Mouse (Mus musculus) CD4-positive, CD25-positive, alpha-beta regulatory T cell, adult 2 months (primary cell): ENCODE measurements around the gene Arpp21.
"Not testable (repeated sequence)": the region's sequence is repeated elsewhere in the genome, so short reads cannot be mapped to it uniquely, and the experiment has no call there.

ENCODE experiments used
- DNase-seq: peaks from one replicate; pipeline ENCODE4 v3.0.0-alpha.2; 2012; ENCODE audit warnings: low read depth, low spot score

Arpp21 gene

DNA sequence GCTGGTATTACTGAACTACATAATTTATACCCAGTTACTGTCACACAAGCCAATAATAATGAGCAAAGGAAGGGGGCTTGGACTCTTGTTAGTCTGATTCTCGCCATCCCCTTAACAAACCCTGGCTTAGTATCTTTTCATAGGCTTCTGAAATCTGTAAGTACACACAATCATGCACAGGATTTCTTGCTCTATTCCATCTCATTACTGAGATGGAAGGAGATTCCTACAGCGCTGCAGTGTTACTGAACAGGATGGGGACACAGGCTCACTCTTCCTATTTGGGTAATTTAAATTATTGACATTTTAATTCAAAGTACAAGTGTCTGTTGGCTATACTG, 132.9 kb downstream of the Arpp21 start:
- DNase-seq: no peak

DNA sequence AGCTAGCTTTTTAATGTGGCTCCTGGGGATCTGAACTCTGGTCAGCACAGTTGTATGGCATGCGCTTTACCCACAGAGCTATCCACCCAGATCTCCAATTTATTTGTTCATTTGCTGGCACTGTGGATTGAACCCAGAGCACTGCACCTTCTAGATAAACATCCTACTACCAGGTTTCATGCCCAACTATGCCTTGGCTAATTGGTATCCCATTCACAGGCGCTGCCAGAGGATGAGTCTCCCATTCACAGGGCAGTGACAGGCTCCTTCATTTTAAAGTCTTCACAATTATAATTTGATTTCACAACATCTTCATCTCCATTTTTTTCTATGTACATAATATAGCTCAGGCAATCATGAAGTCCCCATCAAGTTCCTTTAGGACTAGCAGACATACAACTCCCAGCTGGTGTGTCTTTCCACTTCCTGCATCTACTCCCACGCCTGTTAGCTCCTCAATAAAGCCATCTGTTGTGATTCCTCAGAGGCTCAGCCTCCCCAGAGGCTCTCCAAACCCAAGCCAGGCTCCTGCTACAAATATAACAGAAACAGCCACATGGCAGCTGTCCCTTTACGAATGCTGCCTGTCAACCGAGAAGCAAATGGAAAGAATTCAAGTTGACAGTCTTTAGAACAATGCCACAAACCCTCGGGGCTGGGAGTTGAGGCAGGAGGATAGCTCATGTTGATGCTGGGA, 133.4 kb downstream of the Arpp21 start:
- DNase-seq: no peak

DNA sequence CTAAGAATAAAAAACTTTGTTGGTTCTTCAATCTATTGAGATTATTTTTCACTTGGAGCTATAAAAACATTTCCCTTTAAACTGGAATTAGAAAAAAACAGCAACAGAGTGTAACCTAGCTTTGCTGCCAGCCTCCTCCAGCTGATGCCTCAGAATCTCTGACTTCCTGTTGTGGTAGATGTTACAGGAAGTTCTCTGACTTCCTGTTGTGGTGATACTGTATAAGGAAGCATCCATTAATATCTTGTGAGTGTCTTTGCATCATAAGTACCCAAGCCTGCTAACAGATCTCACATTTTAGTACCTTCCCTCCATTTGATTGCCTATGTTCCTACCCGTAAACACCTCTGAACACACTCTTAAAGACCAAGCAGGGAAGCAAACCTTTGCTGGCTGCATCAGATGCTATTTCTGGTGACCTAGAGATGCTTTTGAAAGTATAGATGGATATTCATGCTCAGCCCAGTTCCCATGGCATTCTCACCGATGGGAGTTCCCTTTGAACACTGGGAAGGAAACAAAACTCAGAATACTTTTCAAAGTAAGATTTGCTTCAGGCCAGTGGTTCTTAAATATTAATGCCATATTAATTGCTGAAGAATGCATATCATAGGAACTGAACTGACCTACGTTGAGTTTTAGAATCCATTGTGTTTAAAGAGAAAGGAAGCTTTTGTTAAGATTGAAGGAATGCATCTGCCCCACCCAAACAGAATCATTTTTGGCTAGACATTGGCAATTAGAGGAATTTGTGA, 134.7 kb downstream of the Arpp21 start:
- DNase-seq: peak; percentile 48

DNA sequence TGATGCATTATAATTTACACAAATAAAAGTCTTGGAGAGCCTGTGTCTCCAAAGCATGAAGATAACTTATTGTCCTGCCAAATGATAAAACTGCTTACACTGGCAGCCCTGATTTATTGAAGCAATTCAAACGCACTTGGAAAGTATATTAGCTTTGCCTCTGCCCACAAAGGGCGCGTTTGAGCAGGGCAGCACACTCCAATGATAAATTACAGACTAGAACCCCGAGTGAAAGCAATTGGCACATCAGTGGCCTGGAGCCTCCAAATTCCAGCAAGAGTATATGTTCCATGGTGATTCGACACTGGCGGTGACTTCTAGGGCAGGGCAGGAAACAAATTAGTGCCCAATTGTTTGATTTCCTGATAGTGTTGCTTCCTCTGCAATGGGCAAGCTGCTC, 137.5 kb downstream of the Arpp21 start:
- DNase-seq: no peak

DNA sequence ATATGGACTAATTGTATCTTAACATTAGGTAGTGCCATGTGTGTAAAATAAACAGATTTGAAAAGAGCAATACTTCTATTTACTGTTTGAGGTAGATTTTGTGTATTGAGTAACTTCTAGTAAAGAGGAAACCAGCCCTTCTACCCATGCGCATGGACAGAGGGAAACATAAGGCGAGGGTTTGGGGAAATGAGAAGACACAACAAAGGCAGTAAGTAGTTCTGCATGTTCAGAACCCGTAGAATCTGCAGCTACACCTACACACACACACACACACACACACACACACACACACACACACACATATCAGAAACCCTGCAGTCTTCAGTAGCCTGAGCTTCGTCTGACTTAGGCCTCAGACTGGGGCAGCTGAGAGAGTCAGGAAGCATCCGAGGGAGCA, 140.0 kb downstream of the Arpp21 start:
- no peak for DNase-seq

DNA sequence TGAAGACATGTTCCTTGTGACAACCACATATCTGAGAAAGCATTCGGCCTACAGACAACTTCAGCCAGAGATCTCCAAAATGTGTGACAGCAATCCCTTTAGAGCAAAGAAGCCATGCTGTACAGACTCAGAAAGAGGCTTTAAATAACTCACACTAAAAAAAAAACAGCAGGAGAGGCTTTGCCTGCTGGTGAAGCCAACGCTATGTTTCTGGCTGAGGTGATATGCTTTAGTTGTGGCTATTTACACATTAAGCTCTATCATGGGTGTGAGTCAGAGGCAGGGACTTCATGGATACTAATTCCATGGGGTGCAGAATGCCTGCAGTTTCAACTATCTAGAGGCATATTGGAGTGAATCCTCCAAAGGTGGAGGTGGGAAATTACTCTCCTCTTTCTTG, 140.5 kb downstream of the Arpp21 start:
- no peak for DNase-seq

DNA sequence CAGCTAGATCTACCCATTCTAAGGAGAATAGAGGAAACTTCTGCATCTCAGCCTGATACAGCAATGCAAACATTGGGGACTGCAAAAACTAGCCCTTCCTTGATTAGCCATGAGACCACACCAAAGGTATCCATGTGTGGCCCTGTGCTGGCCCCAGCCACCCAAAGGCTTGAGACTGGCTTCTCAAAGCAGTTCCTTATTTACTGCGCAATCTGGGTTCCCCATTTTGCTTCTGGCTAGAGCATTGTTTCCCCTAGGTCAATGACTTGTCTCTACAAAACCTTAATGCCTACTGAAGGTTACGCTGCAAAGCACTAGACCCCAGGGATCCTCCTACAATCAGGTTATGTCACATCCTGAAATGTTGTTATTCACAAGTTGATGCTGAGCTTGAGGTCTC, 156.8 kb downstream of the Arpp21 start:
- no peak for DNase-seq

DNA sequence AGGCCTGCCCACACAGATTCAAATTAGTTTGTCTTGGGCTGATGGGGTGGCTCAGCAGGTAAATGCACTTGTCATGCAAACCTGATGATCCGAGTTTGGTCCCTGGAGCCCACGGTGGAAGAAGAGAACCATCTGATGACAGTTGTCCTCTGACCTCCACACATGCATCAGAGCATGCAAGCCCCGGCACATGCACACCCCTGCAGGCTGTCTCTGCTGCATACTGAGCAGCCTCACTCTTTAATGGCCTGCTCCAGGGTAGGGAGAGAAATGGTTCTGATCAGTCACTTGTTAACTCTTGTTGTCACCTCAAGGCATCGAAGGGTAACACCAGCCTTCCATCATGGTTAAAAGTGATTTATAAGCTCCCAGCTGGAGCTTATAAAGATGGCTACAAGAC, 157.3 kb downstream of the Arpp21 start:
- DNase-seq: no peak

DNA sequence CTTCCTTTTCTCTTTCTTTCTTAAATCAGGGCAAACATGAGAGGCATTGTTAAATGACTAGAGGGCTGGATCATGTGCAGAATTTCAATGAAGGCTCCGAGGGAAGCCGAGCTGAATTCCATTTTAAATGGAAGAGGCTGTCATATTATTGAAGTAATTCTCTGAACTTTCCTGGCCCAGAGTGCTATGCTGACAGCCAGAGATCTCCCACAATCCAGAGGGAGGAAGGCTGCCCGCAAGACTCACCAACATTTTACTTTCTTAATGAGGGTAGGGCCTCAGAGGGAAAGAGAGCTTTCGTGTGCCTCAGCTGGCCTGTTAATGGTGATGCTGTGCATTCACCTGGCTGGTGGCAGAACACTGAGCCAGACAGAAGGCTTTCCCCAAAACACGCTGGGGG, 160.5 kb downstream of the Arpp21 start:
- no peak for DNase-seq

DNA sequence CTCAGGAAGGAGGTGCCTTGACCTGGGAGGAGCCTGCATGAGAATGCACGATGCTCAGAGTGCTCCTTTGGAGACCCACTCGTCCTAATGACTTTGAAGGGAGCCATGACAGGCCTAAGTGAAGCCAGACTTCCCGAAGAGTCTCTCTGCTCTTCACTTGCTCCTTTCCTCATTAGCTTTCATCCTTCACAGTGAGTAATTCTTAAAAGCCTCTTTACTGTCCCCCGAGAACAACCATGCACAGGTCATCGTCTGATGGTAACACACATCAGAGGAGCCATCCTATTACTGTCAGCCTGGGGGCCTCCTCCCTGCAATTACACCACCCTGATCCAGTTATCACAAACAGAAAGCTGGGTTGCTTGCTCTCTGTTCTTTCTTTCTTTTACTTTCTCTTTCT, 160.9 kb downstream of the Arpp21 start:
- DNase-seq: no peak

DNA sequence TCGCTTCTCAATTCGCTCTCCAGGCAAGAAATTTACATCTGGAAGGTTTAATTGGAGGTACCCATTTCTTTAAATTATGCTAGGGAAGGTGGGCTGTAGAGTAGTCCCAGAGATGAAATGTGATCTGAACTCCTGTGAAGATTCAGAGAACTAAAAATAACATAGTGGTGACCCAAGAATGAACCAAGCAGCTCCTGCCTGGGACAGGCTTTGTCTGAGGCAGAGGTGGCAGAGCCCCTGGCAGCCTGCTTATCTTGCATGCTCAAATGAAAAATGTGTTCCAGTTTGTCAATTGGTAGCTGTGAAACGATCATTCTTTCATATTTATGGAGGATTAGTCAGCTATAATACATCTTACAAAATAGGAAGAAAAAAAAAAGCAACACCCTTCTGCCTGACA, 164.4 kb downstream of the Arpp21 start:
- DNase-seq: no peak

DNA sequence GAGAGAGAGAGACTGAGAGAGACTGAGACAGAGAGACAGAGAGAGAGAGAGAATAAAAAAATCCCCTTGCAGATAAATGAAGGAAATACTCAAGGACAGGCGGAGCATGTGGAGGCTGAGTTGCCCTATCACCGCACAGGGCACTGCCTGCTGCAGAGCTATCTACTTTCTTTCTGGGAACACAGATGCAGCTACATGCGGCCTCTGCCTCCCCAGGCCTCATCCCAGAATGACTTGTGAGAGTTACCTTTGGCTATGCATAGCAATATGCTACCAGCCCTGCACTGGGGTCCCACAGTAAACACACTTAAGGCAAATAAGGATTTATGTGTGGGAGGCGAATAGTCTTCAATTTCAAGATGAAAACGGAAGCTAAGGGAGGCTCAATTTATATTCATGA, 164.8 kb downstream of the Arpp21 start:
- DNase-seq: no peak

DNA sequence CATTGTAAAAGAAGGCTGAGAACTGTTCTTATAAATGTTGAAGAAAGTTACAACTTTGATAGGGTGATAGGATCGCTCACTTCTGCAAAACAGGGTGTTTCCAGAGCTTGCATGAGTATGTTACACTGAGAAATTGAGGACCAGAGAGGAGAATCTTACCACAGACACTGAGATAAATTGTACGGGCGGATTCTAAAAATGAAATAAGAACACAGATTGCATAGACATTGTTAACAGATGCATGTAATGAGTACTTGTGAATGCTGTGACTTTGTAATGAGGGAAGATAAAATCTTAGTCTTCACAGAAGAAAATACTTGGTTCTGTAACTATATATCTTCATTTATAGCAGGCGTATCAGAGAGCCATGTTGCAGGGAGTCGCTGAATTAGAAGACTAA, 167.5 kb downstream of the Arpp21 start:
- DNase-seq: no peak

DNA sequence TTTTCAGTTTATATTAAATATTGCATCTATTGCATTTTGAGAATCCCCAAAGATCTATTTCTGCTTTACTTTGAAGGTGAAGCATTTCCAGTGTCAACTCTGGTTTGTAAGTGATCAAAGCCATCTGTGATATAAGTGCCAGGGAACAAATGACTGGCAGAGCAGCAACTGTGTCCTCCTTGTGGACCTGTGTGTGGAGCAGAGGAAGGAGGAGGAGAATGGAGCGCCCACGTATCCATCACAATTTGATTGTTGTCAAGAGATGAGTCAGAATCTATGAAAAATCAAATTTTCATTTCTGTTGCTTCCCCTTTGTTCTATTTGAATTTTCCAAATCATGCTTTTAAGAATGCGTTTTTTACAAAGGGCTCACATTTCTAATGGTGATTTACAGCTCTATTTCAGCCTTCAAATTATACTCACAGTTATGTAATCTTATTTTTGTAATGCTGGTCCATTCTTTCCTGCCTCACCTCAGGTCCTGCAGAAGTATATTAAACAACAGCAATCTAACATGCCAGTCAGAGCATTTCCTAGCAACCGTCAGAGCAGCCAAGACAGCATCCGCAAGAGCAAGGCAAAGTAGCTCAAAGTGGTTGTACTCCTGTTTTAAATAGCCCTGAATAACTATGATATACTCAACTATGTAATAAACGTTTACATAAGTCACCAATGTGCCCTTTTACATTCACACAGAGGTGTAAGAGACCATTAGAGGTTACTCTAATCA, 174.9 kb downstream of the Arpp21 start:
- DNase-seq: no peak

DNA sequence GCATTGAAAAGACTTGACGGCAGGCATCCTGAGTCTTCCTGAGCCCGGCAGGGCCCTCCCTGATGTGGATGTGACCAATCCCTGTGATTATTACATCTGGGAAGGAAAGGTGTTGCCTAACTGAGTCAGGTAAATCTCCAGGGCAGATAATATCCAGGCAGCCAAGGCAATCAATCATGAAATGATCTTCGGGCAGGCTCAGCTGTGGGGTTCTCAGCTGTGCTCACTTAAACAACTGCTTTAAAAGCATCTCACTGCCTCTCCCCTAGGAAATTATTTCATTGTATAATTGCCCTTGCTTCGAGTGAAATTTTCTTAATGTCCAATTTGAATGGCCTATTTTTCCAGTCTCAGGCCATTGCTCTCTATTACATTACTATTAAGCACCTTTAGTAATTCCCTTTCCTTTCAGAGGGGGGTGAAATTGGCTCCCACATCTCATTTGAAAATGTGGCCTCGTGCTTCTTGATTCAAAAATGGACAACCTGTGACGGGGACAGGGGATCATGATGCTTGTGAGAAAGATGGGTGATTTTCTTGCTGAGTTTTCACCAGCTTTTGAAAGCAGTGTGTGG, 180.8 kb downstream of the Arpp21 start:
- DNase-seq: no peak

DNA sequence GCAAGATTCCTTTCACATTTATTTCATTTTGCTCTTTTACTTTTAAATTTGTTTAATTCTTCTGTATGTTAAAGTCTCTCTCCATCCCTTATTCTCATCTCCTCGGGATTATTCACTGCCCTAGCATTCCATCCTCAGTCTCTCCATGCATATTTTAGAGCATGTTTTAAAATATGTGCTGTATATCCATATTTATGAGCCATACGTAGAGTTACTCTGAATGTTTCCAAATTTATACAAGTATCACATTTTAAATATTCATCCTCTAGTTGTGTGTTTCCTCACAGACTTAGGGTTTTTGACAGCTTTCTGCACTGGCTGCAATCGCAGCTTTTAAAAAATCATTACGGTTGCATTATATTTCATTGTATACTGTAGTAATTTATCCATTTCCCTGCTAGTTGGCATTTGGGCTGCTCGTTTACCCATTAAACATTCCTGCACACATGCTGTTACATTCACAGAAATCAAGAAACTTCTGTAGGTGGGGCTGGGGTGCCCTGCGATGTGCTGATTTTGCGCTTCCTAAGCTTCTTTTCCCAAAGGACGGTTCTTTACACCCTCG, 187.8 kb downstream of the Arpp21 start:
- DNase-seq: no peak

DNA sequence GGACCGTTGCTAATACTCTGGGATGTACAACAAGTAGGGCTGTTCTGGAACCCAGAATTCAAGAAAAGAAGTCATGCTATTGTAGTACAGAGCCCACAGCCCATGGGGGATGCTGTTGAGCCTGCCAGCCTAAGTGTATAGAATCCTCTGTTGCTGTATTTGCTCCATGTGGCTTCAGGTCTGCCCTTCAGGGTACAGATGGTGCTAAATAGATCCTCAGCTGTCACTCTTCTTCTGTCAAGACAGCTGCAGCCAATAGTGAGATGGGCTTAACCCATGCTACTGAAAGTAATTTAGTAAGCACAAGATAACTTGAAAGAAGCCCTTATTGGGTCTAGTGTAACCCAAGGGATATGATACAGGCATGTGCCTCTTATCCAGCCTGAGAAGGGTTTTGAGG, 195.2 kb downstream of the Arpp21 start:
- no peak for DNase-seq

DNA sequence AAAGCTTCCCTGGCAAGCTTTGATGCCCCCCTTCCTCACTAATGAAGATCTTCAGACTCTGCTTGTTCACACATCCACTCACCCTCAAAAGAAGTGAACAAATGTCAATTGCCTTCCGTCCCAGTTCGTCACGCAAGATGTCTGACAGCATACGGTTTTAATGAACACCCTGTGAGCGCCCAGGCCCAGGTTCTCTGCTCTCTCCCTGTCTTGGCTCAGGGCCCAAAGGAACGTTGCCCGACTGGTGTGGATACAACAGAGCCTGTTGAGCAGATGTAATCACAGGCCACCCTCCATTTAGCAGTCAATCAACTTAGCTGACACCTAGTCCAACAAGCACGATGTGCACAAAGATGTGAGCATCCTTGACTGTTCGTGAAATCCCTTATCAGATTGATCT, 198.0 kb downstream of the Arpp21 start:
- no peak for DNase-seq

DNA sequence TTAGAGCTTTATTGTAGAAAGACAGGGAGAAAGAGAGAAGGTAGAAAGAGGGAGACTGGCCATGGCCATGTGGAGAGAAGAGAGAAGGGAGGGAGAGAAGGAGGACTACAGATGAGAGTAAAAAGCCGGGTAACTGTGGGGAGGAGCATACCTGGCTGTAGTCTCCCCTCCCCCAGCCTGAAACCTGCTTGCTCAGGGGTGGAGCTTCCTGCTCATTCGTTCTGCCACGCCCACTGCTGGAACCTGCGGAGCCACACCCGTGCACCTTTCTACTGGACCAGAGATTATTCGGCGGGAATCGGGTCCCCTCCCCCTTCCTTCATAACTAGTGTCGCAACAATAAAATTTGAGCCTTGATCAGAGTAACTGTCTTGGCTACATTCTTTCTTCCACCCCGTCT, 201.9 kb downstream of the Arpp21 start:
- DNase-seq: not testable (repeated sequence)

DNA sequence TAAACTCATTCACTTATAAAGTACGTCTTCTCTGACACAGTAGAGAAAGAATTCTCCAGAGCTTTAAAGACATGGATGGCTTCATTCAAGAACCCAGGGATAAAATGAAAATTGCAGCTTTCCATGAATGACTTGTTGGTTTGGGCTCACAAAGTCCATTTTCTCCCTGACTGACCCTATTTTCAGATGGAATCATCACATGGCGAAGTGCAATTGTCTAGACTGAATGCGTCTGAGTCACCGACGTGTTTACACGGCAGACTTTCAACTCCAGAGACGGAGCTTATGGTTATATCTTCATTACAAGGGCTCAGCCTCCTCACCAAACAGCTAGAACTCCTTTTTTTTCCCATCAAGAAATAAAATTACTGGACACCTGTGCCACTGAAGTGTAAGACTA, 203.6 kb downstream of the Arpp21 start:
- no peak for DNase-seq

DNA sequence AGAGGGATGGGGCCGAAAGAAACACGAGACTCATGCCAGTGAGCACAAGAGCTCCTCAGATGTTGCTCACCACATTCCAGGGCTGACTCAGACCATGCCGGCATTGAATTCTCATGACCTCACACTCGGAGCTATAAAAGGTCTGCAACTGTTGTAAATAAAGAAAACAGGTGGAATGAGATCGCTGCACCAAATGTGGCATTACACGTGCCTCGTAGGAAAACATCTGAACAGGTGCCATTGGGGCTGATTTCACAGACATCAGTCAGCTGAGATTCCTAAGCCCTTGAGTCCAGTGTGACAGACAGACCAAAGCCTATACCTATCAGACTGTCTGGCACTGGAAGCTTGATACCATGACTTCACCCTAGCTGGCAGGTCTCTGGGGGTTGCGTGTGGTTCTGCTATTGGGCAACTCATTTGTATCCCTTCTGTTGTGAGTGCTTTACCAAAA, 212.1 kb downstream of the Arpp21 start:
- DNase-seq: no peak

DNA sequence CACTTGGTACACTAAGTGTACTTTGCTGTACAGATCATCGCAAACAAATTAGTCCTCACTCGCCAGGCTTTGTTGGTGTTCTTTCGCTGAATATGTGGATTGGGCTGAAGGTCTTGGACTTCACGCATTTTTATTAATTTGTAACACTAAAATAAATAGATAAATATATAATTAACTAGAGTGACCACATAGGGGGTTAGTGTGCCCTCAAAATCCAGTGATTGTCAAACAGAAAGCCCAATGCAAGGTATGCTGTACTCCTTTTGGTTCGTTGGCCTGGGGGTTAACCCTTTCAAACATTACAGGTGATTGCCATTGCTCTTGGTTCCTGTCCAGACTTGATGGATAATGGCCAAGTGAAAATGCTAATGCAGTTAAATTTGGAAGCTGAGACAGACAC, 212.6 kb downstream of the Arpp21 start:
- DNase-seq: no peak
